Mouse (Mus musculus) kidney, embryonic 15.5 days (tissue): Measurements from ENCODE around the gene Zfp526. TPM values are rescaled to one million over a fixed set of nuclear protein-coding genes. Genes with fewer than 3 reads are reported as not detected.

Experiments
- ATAC-seq: fragments of 200-750 bp; cut with Nextera tagmentation; replicated peaks from 2 replicates; pipeline ENCODE4 v1.8.0; 2017; ENCODE audit warnings: moderate TSS enrichment; ENCODE audit not compliant: low FRiP score
- H3K27ac ChIP-seq: fragments of 300-500 bp; sonication (generic); 2 replicates; pipeline ENCODE4 v1.5.1; 2015; ENCODE audit warnings: mild to moderate bottlenecking, inconsistent platforms
- H3K27me3 ChIP-seq: fragments of 300-500 bp; sonication (generic); 2 replicates; pipeline ENCODE4 v1.6.1; 2015; ENCODE audit warnings: inconsistent platforms
- H3K36me3 ChIP-seq: fragments of 300-500 bp; sonication (generic); 2 replicates; pipeline ENCODE4 v1.6.1; 2015; ENCODE audit warnings: inconsistent platforms
- H3K4me1 ChIP-seq: fragments of 300-500 bp; sonication (generic); 2 replicates; pipeline ENCODE4 v1.6.1; 2015; ENCODE audit warnings: inconsistent platforms
- H3K4me2 ChIP-seq: fragments of 300-500 bp; sonication (generic); 2 replicates; pipeline ENCODE4 v1.6.1; 2015; ENCODE audit warnings: moderate library complexity, mild to moderate bottlenecking, inconsistent platforms
- H3K4me3 ChIP-seq: fragments of 300-500 bp; sonication (generic); replicated peaks from 2 replicates; pipeline ENCODE4 v1.5.1; 2015; ENCODE audit warnings: mild to moderate bottlenecking, inconsistent platforms
- H3K9ac ChIP-seq: fragments of 300-500 bp; sonication (generic); 2 replicates; pipeline ENCODE4 v1.6.1; 2015; ENCODE audit warnings: mild to moderate bottlenecking, inconsistent platforms
- H3K9me3 ChIP-seq: fragments of 300-500 bp; sonication (generic); replicated peaks from 2 replicates; pipeline ENCODE4 v1.6.1; 2016; ENCODE audit warnings: inconsistent platforms
- WGBS: fragments of 180-500 bp; shearing (Covaris S2); methylation state at CpG from one replicate; pipeline ENCODE4 v1.1.7; 2015; ENCODE audit warnings: mixed read lengths; 5-methylcytosine and 5-hydroxymethylcytosine counted together
- polyA plus RNA-seq: library from polyadenylated mRNA; unstranded; fragments of >200 nt; fragmentation: Nextera tagmentation; extraction: Ambion mirVana; gene quantifications from 2 replicates; pipeline ENCODE4 v1.2.1, GENCODE M21; 2015

The Zfp526 gene
- 2.5 and 2.6 TPM in 2 replicates for polyA plus RNA-seq

DNA sequence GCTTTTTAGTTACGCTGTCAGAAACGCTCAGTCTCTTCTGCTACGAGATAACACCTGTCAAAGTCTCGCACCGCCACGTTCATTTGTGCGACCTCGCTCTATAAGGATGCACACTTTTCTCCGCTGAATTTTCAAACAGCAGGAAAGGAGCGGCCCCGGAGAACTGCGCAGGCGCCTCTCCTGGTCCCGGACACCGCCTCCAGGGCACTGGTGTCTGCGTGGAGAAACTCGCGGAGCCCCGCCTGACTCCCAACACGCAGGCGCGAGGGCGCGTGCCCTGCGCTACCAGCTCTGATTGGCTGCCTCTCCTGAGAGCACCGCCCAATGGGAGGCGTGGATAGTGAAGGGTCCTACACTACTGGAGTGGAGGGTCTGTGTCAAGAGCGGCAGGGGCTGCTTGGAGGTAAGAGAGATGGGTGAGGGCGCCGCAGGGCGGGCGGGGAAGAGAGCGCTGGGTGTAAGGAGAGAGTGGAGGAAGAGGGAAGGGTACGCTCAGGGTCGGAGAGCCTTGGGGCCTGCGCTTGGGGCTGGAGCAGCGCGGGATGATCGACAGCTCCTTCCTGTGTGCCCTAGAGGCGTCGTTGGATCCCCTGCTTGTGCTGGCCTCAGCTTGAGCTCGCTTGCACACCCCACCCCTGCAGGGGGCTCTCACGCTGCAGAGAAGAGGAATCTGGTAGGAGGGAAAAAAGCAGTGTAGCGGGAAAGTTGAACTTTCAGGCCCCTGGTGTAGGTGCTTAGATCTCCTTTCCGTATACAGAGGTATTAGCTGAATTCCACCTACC, at the start of gene Zfp526:
TSS of gene Zfp526 (plus strand) at position 324 of the 782 bp plus-strand sequence.
- Histone ChIP-seq H3K27me3 (no peaks in the 10 kb centered on the region), H3K4me1 (peaks cover 41% of the 10 kb centered on the region), H3K4me2 (peak within 1 kb of the TSS; percentile 97), H3K9ac (peak within 1 kb of the TSS; percentile 67), H3K27ac (peak within 1 kb of the TSS; percentile 97), H3K9me3 (no peaks in the 10 kb centered on the region), H3K4me3 (peak within 1 kb of the TSS; percentile 82), H3K36me3 (peaks cover 40% of the 10 kb centered on the region)
- peak; percentile 95 for ATAC-seq
- WGBS: under 1% methylated on average over 45 of the region's 45 CpGs

DNA sequence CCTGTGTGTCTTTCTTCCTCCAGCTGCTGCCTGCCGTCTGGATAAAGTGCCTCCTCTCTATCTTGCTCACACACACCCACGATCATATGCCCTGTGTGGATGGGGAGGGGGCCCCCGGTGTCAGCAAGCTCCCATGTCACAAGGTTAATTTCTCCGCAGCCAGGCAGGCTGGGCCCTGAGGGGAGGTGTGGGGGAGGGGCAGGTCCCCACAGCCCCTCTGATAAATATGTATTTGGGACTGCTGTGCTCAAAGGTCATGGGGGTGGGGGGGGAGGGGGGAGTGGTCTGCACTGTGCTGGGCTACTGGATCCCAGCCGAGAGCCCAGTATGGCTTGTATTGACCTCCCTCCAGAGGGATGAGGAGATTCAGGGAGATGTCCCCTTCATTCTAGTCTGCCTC, 48.6 kb upstream of the Zfp526 start:
- H3K9me3 ChIP-seq: no peaks in the 10 kb centered on the region
- no peak overlapping the region for H3K9ac ChIP-seq
- no peak overlapping the region for H3K4me3 ChIP-seq
- H3K36me3 ChIP-seq: no peaks in the 10 kb centered on the region
- H3K27me3 ChIP-seq: peaks cover 34% of the 10 kb centered on the region
- no peaks in the 10 kb centered on the region for H3K4me1 ChIP-seq
- no peak overlapping the region for H3K4me2 ChIP-seq
- WGBS: 21% methylated on average over 5 of the region's 5 CpGs
- no peak for ATAC-seq
- H3K27ac ChIP-seq: no peak overlapping the region

- WGBS: 66% methylated on average over 11 of the region's 11 CpGs
- H3K27ac ChIP-seq: no peak overlapping the region
- H3K9me3 ChIP-seq: no peaks in the 10 kb centered on the region
- peaks cover 12% of the 10 kb centered on the region for H3K4me1 ChIP-seq
- no peak overlapping the region for H3K4me2 ChIP-seq
- H3K9ac ChIP-seq: no peak overlapping the region
- H3K27me3 ChIP-seq: peaks cover 50% of the 10 kb centered on the region
- no peak for ATAC-seq
- no peaks in the 10 kb centered on the region for H3K36me3 ChIP-seq
- no peak overlapping the region for H3K4me3 ChIP-seq
Measured at GRCm38 (mm10) chr7:25174343-25174742, 46.9 kb upstream of the Zfp526 start.

- peaks cover 82% of the 10 kb centered on the region for H3K27me3 ChIP-seq
- no peaks in the 10 kb centered on the region for H3K36me3 ChIP-seq
- no peak overlapping the region for H3K9ac ChIP-seq
- WGBS: under 1% methylated on average over 17 of the region's 17 CpGs
- peaks cover 21% of the 10 kb centered on the region for H3K4me1 ChIP-seq
- peak overlapping the region; percentile 92 for H3K4me2 ChIP-seq
- H3K9me3 ChIP-seq: no peaks in the 10 kb centered on the region
- H3K27ac ChIP-seq: no peak overlapping the region
- H3K4me3 ChIP-seq: peak overlapping the region; percentile 53
- ATAC-seq: no peak
Measured at GRCm38 (mm10) chr7:25178317-25178716, 42.9 kb upstream of the Zfp526 start.

DNA sequence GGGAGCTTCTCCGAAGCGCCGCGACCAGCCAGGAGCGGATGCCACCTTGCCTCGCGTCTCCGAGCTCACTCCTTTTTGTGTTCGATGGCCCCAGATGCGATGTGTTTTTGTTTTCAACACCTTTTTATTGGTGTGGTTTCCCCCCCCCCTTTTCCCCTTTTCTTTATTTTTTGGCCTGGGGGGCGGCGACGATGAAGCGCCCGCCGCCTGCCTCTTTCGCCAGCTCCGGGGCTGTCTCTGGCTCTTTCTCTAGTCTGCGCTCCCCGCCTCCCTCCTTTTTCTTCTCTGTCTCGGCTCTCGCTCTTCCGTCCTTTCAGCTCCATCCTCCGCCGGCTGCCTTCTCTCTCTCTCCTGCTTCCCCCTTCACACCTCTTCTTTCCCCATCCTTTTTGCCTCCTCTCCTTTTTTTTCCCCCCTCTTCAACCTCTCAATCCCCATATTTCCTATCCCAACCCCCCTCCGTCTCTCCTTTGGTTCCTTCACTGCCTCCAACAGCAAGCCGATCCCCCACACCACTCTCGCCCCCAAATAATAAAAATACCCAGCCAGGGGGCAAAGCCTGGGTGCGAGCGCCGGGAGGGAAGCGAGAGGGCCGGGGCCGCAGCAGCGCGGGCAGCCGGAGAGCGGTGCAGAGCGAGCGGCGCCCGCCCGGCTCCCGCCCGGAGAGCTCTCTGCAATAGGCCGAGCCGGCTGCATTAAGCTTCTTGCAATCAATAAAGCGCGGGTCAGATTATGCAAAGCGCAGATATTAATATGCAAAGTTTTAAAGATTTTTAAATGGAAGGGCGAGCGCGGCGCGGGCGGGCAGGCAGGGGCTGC, 42.2 kb upstream of the Zfp526 start:
- Histone ChIP-seq H3K4me3 (peak overlapping the region; percentile 53), H3K4me2 (peak overlapping the region; percentile 92), H3K9ac (0 out of 2 replicates have a peak overlapping the region, but pooled peaks have one; percentile 14), H3K27me3 (peaks cover 88% of the 10 kb centered on the region), H3K4me1 (peaks cover 21% of the 10 kb centered on the region), H3K9me3 (no peaks in the 10 kb centered on the region), H3K36me3 (no peaks in the 10 kb centered on the region), H3K27ac (no peak overlapping the region)
- under 1% methylated on average over 50 of the region's 56 CpGs for WGBS
- peak; percentile 75 for ATAC-seq

DNA sequence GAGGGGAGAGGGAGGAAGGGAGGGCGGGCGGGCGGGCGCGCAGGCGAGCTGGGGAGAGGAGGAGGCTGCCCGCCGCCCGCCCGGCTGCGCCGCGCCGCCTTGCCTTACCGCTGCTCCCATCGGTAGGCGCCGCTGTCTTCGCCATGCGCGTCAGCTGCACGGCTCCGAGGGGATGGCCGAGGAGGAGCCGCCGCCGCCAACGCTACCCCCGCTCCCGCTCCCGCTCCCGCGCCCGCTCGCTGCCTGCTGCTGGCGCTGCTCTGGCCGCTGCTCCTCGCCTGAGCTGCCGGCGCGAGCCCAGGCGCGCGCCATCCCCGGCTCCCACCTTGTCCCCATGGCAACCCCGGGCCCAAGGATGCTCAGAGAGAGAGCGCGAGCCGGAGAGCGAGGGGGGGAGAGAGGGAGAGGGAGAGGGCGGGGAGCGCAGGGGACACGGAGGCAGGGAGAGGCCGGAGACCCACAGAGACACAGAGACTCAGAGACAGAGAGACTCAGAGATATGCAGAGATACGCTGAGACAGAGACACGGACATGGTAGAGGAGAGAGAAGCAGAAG, 41.5 kb upstream of the Zfp526 start, which contains the start of gene Pou2f2:
TSS of gene Pou2f2 (minus strand) at position 121 of the 556 bp plus-strand sequence.
- Histone ChIP-seq H3K4me3 (peak within 1 kb of the TSS; percentile 53), H3K4me1 (peaks cover 21% of the 10 kb centered on the region), H3K27ac (no peak within 1 kb of the TSS), H3K27me3 (peaks cover 95% of the 10 kb centered on the region), H3K4me2 (peak within 1 kb of the TSS; percentile 92), H3K36me3 (no peaks in the 10 kb centered on the region), H3K9ac (0 out of 2 replicates have a peak within 1 kb of the TSS, but pooled peaks have one; percentile 14), H3K9me3 (no peaks in the 10 kb centered on the region)
- ATAC-seq: peak; percentile 88
- WGBS: under 1% methylated on average over 33 of the region's 56 CpGs

DNA sequence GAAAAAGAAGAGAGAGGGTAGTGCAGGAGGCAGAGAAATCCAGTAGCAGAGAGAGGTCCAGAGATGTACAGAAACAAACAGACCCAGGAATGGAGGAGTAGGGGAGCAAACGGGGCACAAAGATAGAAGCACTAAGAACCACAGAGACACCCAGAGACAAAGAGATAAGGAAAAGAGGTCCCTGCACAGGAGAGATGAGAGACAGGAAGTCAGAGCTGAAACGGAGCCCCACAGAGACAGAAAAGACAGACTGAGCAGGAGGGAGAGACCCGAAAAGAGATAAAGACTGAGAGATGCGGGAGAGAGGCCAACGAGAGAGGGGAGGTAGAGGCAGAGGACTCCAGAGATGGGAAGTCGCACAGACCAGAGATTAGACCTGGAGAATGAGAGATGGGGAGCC, 40.7 kb upstream of the Zfp526 start:
- 3% methylated on average over 6 of the region's 6 CpGs for WGBS
- H3K9ac ChIP-seq: no peak overlapping the region
- no peaks in the 10 kb centered on the region for H3K36me3 ChIP-seq
- no peak overlapping the region for H3K4me2 ChIP-seq
- peaks cover 21% of the 10 kb centered on the region for H3K4me1 ChIP-seq
- H3K27ac ChIP-seq: no peak overlapping the region
- H3K4me3 ChIP-seq: no peak overlapping the region
- H3K27me3 ChIP-seq: peaks cover 93% of the 10 kb centered on the region
- no peaks in the 10 kb centered on the region for H3K9me3 ChIP-seq
- ATAC-seq: no peak

DNA sequence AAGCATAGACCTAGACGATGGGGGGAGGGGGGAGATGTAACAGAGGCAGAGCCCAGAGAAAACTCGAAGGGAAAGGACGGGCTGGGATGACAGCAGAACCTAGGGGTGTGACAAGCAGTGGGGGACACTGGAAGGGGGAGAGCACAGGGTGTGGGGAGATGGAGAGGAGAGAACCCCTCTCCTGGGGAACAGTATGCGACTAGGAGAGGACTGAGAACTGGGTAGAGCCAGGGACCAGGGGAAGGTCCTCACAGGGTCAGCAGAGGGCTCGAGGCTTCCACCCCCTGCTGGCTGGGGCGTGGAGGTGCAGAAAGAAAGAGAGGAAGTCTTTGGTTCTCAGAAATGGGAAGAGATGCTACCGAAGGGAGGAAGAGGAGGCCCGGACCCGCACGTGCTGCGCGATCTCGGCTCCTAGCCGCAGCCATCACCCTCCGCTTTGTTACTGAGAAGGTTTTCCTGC, 39.9 kb upstream of the Zfp526 start:
- Histone ChIP-seq H3K4me1 (peaks cover 21% of the 10 kb centered on the region), H3K27me3 (peaks cover 87% of the 10 kb centered on the region), H3K36me3 (no peaks in the 10 kb centered on the region), H3K4me2 (0 out of 2 replicates have a peak overlapping the region, but pooled peaks have one; percentile 31), H3K4me3 (0 out of 2 replicates have a peak overlapping the region, but pooled peaks have one; percentile 8), H3K27ac (no peak overlapping the region), H3K9ac (no peak overlapping the region), H3K9me3 (no peaks in the 10 kb centered on the region)
- no peak for ATAC-seq
- 2% methylated on average over 15 of the region's 15 CpGs for WGBS

GRCm38 (mm10) chr7:25181814-25182213, 39.4 kb upstream of the Zfp526 start:
- Histone ChIP-seq H3K9me3 (no peaks in the 10 kb centered on the region), H3K4me3 (0 out of 2 replicates have a peak overlapping the region, but pooled peaks have one; percentile 8), H3K27ac (no peak overlapping the region), H3K36me3 (no peaks in the 10 kb centered on the region), H3K9ac (no peak overlapping the region), H3K4me2 (0 out of 2 replicates have a peak overlapping the region, but pooled peaks have one; percentile 31), H3K27me3 (peaks cover 87% of the 10 kb centered on the region), H3K4me1 (peaks cover 21% of the 10 kb centered on the region)
- ATAC-seq: no peak
- 4% methylated on average over 21 of the region's 21 CpGs for WGBS

DNA sequence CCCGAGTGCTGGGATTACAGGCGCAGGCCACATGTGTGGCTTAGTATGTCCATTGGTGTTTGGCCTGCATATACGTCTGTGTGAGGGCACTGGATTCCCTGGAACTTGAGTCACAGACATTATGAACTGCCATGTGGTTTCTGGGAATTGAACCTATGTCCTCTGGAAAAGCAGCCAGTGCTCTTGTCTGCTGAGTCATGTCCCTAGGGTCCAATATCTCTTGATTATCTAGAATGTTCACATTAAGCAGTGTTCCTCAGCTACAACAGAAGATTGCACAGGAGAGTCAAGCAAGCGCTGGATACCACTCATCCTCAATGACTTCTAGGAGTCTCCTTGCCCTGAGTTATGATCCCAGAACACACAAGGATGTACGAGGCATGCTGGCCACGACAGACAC, 37.1 kb upstream of the Zfp526 start:
- Histone ChIP-seq H3K4me1 (peaks cover 11% of the 10 kb centered on the region), H3K4me2 (no peak overlapping the region), H3K9me3 (no peaks in the 10 kb centered on the region), H3K27ac (no peak overlapping the region), H3K4me3 (no peak overlapping the region), H3K36me3 (no peaks in the 10 kb centered on the region), H3K27me3 (peaks cover 65% of the 10 kb centered on the region), H3K9ac (no peak overlapping the region)
- 74% methylated on average over 6 of the region's 6 CpGs for WGBS
- no peak for ATAC-seq

DNA sequence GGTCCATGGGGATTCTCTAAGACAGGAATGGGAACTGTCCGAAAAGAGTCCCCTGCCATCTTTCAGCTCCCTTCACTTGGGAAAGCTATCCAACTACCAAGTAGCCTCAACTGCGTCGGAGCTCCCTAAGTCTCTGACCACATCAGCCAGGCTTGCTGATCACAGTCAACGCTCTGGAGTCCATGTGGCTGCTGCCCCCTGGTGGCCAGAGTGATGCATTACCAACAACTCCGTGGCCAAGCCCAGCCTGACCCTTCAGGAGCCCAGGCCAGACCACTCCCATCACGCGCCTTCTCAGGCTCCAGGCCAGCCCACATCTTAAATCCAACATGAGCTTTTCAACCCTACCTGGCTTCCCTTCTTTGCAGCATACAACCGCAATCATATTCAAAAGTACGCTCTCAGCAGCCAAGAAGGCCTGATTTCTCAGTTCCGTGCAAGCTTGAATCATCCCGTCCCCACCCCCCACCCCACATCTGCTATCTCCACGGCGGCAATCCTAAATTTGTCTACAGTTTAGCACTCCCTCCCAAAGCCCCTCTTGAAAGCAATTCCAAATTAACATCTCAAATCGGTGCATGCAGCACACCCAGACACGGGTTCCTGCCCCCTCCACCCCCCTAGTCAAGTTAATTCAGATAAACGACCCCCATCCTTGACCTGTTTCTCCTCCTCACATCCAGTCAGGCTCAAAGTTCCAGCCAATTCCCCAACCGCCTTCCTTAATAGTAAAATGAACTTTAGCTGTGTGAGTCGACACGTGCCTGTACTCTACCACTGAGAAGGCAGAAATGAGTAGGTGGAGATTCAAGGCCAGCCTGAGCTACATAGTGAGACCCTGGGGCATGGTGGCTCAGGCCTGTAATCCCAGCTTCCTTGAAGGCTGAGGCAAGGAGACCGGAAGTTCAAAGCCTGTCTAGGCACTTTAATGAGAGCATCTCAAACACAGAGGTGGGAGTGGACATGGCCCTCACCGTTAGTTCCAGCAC, 33.3 kb upstream of the Zfp526 start:
- Histone ChIP-seq H3K9me3 (no peaks in the 10 kb centered on the region), H3K36me3 (no peaks in the 10 kb centered on the region), H3K9ac (no peak overlapping the region), H3K4me2 (no peak overlapping the region), H3K4me1 (no peaks in the 10 kb centered on the region; the same call in 1 of the 2 replicates), H3K27ac (no peak overlapping the region), H3K4me3 (no peak overlapping the region), H3K27me3 (peaks cover 26% of the 10 kb centered on the region)
- 24% methylated on average over 21 of the region's 21 CpGs for WGBS
- peak; percentile 76; the same call in 1 of the 2 replicates for ATAC-seq
